Mouse (Mus musculus) adrenal gland, postnatal 36 days (tissue): ENCODE measurements around the gene Crtc3. TPM values are rescaled to one million over a fixed set of nuclear protein-coding genes. Genes with fewer than 3 reads are reported as not detected.

Experiments used
- DNase-seq, 2 experiments: peaks; one replicate each; pipeline ENCODE4 v3.0.0; 2021; ENCODE audit warnings: mixed read lengths in 1 of 2
- total RNA-seq, 2 experiments: library from RNA; stranded (reverse); gene quantifications; 2 replicates each; pipeline ENCODE4 v1.2.3; 2021

The Crtc3 gene
- total RNA-seq, 2 experiments from 2014 or later: 25.0 to 31.2 TPM

- no peak for DNase-seq
These were observed 90.2 kb downstream of the Crtc3 start for GRCm38 (mm10) chr7:80598436-80598985.

DNA sequence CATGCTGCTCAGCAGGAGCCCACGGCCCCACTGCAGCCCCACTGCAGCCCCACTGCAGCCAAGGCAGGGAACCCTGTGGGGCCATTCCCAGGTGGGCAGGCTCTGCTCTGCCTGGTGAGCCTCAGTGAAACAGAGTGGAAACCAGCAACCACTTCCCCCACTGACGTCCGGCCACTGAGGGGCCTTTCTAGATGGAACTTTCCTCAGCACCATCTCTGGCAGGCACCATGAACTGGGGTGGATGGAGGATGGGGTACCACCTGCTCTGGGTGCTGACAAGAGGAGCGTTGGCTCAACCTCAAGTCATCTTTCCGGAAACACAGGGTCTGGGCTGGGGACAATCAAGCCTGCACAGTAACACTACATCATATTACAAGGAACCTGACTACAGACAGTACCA lies 90.8 kb downstream of the Crtc3 start:
- DNase-seq: no peak

- peak; percentile 44 to 60 for DNase-seq
These were observed 99.5 kb downstream of the Crtc3 start for GRCm38 (mm10) chr7:80589054-80589746.

DNA sequence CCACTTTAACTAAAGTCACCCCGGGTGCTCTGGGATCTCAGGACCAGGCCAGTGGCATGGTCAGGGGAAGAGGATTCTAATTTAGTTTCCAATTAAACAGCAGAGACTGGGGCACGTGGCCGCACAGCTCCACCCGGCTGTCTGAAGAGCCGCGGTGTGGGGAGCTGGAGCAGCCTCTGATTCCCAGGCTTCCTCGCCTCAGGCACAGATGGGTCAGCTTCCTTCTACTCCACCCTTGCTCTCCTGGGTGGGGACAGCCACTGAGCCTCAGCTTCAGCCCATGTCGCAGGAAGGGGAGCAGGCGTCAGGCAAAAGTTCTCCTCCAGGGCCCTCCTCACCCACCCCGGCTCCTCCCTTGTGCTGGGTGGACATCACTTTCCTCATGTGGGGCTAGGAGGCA lies 101.0 kb downstream of the Crtc3 start:
- DNase-seq: no peak

DNA sequence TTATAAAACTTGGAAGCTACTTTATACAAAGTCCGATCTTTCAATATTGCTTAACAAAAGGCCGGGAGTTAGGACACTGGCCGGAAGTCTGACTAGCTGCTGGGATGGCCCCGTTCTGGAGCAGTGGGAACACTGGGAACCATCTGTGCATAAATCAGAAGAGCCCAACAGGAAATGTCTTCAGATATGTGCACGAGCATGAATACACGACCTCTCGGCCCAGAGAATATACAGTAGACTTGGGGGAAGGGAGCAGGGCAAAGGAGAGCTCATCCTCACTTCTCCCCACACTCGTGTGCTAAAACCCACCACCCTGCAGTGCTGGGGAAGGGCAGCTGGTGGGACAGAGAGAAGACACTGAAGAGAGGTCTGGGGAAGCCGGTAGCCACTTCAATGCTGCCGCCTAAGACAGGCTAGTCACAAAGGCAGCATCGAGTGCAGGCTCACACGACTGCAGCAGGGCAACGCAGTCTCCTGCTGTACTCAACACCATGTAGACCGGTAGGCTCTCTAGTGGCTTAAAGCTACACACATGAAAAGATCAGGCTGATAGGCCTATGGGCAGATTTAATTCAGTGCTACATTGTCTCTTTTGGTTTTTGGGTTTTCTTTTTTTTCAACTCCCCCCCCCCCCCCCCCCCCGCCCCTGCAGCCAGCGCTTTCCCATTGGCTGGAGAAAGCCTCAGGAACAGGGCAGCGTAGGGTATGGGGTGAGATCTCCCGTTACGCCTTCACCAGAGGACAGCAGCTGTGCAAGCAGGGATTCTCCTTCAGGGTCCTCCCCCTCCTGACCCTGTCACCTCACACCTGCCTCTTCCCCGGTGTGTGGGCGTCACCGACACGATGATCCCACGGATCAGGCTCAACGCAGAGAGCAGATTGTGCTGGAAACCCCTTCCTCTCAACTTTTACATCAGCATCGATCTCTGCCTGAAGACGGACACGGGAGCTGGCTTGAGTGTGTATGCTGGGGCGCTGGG lies 101.7 kb downstream of the Crtc3 start:
- DNase-seq: peak; percentile 31 to 51

DNA sequence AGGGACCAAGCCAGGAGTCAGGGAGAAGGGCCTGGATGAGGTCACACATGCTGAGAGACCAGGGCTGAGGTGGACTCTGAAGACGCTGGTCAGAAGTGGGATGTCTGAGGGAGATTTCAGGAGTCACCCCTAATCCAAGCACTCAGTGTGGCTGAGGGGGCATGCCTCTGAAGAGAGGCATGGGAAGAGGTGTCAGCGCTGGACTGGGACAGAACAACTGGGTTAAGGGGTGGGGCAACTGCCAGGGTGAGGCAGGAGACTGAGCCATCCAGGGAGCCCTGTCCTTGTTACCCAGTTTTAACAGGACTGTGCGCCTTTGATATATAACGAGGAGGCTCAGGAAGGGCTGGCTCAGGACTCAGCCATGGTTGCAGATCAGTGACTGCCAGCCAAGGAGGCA lies 102.5 kb downstream of the Crtc3 start:
- DNase-seq: peak; percentile 54 to 58

DNA sequence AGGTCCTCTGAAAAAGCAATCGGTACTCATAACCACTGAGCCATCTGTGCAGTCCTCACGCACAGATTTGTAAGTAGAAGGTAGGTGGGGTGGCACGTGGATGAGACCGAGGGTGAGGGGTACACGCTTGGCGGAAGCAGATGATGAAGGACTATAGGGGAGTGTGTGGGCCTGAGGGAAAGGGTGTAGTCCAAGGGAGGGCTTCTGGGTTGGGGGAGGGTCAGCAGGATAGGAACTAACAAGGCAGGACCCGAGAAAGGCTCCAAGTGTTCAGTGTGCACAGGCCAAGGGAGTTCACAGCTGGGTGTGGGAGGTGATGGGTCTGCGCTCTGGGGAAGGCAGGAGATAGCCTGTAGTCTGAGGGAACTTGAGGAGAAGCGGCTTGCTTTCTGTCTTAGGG lies 103.3 kb downstream of the Crtc3 start:
- DNase-seq: no peak

GRCm38 (mm10) chr7:80583981-80584380 lies 104.7 kb downstream of the Crtc3 start:
- DNase-seq: peak; percentile 38 to 53

GRCm38 (mm10) chr7:80582821-80583451 lies 105.7 kb downstream of the Crtc3 start:
- DNase-seq: peak in 1 of 2 experiments; percentile 45

- DNase-seq: peak; percentile 51 to 73
These were observed 108.3 kb downstream of the Crtc3 start for GRCm38 (mm10) chr7:80580368-80580767.

DNA sequence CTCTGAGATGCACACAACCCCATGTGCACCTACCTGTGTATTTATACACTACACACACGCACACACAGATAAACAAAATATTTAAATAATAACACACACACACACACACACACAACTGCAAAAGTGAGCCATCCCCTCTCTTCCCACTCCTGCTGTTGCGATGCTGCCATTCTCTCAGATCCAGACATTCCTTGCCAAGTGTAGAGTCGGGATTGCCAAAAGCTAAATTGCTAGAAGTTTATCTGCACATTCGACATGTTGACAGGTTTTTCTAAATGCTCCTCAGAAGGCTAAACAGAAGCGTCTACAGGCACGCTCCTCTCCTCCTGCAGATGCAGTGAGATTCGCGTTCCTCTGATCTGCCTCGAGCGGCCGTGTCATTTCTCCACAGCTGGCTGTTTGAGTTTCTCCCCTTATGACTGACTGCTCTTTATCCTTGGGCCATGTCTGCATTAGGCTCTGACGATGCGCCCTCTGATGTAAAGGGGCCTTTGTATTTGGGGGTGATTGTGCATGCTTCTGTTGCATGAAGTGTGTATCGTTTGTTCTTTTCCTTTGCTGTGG lies 111.2 kb downstream of the Crtc3 start:
- no peak for DNase-seq

GRCm38 (mm10) chr7:80576626-80577025 lies 112.1 kb downstream of the Crtc3 start:
- DNase-seq: no peak

GRCm38 (mm10) chr7:80575750-80576149 lies 112.9 kb downstream of the Crtc3 start:
- DNase-seq: no peak

DNA sequence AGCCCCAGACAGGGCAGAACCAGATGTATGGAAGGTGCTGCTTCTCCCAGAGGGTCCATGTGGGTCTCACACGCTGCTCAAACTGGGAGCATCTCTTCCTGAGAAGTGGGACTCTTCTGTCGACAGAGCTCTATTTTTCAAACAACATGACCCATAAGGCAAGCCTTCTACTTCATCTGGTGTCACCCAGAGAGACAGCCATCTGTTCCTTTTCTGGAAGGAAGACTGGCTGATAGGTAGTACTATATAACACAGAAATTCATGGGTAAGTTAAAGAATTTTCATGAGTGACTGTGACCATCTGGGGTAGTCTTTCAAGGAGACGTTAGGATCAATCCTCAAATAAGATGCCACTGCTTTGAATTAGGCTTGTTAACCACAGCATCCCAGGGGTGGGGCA lies 115.6 kb downstream of the Crtc3 start:
- no peak for DNase-seq

DNA sequence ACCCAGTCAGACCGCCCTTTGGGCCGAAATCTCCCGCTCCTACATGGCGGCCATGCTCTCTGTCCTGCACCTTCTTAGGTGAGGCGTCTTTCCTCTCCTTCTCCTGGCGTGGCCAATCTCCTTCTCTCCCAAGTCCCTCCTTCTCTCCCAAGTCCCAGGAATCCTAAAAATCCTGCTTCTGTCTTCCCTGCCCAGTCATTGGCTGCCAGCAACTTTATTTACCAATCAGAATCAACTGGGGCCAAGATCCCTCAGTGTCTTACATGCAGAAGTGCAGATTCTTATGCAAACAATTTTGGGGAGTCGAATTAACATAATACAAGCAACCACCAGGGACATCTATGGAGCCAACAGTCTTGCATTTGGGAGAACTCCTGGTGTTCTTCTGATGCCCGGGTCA lies 120.7 kb downstream of the Crtc3 start:
- DNase-seq: no peak

GRCm38 (mm10) chr7:80561931-80562330 lies 126.7 kb downstream of the Crtc3 start:
- peak in 1 of 2 experiments; percentile 25 for DNase-seq

DNA sequence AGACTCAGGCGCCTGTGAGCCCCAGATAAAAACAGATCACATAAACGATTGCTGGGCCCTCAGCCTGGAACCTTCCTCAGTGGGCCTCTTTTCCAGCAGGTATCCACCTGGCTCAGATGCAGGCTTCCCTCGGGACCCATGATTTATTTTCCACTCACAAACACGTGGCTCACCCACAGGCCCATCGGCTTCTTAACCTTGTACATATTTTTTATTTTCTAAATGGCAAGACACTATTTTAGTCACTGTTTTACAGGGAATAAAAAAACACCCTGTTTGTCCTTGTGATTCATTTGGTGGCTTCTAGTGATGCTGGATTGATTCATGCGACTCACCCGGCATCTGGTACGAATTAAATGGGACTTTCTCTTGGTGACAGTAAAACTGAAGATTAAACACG lies 127.4 kb downstream of the Crtc3 start:
- DNase-seq: peak; percentile 48 to 60

DNA sequence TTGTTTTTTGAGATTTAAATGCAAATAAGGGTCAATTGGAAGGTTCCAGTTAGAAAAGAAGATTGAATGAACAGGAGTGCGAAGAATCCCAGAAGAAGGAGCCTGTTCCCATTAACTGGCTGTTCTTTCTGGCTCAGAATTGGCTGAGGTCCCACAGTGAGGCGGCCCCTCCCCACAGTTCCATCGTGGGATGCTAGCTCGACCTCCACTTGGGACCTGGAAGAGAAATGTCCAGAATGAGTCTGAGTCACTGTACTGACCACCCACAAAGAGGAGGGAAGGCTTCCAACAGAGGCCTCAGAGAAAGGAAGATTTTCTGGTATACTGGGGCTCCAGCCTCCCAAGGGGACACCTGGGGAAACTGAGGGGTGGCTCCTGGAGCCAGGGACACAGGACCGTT lies 130.1 kb downstream of the Crtc3 start:
- DNase-seq: no peak

GRCm38 (mm10) chr7:80558101-80558500 lies 130.6 kb downstream of the Crtc3 start:
- DNase-seq: no peak

- no peak for DNase-seq
These were observed 131.5 kb downstream of the Crtc3 start for GRCm38 (mm10) chr7:80557161-80557560.

- DNase-seq: peak; percentile 31 to 65
These were observed 132.5 kb downstream of the Crtc3 start for GRCm38 (mm10) chr7:80556166-80556565.

- no peak for DNase-seq
These were observed 133.5 kb downstream of the Crtc3 start for GRCm38 (mm10) chr7:80555146-80555545.
